Mouse (Mus musculus) spleen, adult 2 months (tissue): Measurements from ENCODE around the gene Klri1. TPM values are rescaled to one million over a fixed set of nuclear protein-coding genes. Genes with fewer than 3 reads are reported as not detected.
"Not testable (repeated sequence)": the region's sequence is repeated elsewhere in the genome, so short reads cannot be mapped to it uniquely, and the experiment has no call there.

Experiments used
- DNase-seq, 2 experiments: peaks; one replicate each; pipeline versions ENCODE4 v3.0.0 to v3.0.0-alpha.2; 2012 to 2021; ENCODE audit warnings: low spot score in 2 of 2, low read depth in 1 of 2
- H3K27ac ChIP-seq: fragments of 200-500 bp; 2 replicates; pipeline ENCODE4 v1.5.1; 2012; ENCODE audit warnings: low read length, inconsistent platforms; ENCODE audit not compliant: insufficient read depth
- H3K27me3 ChIP-seq: fragments of 200-500 bp; 2 replicates; pipeline ENCODE4 v1.6.1; 2012; ENCODE audit warnings: mild to moderate bottlenecking, moderate library complexity, low read length, inconsistent platforms; ENCODE audit not compliant: control insufficient read depth, insufficient read depth
- H3K36me3 ChIP-seq: fragments of 200-500 bp; 2 replicates; pipeline ENCODE4 v1.6.1; 2012; ENCODE audit warnings: mild to moderate bottlenecking, low read length, inconsistent platforms; ENCODE audit not compliant: control insufficient read depth, insufficient read depth
- H3K4me1 ChIP-seq: fragments of 200-500 bp; 2 replicates; pipeline ENCODE4 v1.6.1; 2011; ENCODE audit warnings: inconsistent platforms; ENCODE audit not compliant: control insufficient read depth, insufficient read depth, insufficient read length
- H3K4me3 ChIP-seq: fragments of 200-500 bp; 2 replicates; pipeline ENCODE4 v1.5.1; 2011; ENCODE audit warnings: mild to moderate bottlenecking, inconsistent platforms; ENCODE audit not compliant: insufficient read depth, insufficient read length; ENCODE audit errors: extremely low read depth
- CTCF ChIP-seq: fragments of 200-500 bp; IDR thresholded peaks from 2 replicates; pipeline ENCODE4 v1.5.1; 2011; ENCODE audit warnings: mild to moderate bottlenecking, inconsistent platforms; ENCODE audit not compliant: insufficient read depth, insufficient read length, insufficient replicate concordance; ENCODE audit errors: extremely low read depth
- POLR2A ChIP-seq: fragments of 200-500 bp; IDR thresholded peaks from 2 replicates; pipeline ENCODE4 v1.6.1; 2011; ENCODE audit warnings: low read depth, low read length, inconsistent platforms
- WGBS: fragments of 180-500 bp; shearing (Covaris S2); methylation state at CpG from one replicate; pipeline ENCODE4 v1.1.7; 2018; 5-methylcytosine and 5-hydroxymethylcytosine counted together
- polyA plus RNA-seq: library from polyadenylated mRNA; depleted of rRNA; stranded (reverse); fragments of >200 nt; gene quantifications from 2 replicates; pipeline ENCODE4 v1.2.3, GENCODE M21; 2012; rRNA removed

Klri1 gene
- polyA plus RNA-seq, 1 experiment, result 0.53 TPM

GRCm38 (mm10) chr6:129721390-129721789 is 4.5 kb upstream of the Klri1 start:
- no peak overlapping the region for H3K27ac ChIP-seq
- H3K4me3 ChIP-seq, result no peak overlapping the region
- H3K4me1 ChIP-seq, result no peaks in the 10 kb centered on the region
- DNase-seq, result no peak
- 82% methylated on average over 1 of the region's 1 CpGs for WGBS
- no peaks in the 10 kb centered on the region for H3K27me3 ChIP-seq
- H3K36me3 ChIP-seq, result no peaks in the 10 kb centered on the region
- TF ChIP-seq POLR2A (no peak), CTCF (no peak)

DNA sequence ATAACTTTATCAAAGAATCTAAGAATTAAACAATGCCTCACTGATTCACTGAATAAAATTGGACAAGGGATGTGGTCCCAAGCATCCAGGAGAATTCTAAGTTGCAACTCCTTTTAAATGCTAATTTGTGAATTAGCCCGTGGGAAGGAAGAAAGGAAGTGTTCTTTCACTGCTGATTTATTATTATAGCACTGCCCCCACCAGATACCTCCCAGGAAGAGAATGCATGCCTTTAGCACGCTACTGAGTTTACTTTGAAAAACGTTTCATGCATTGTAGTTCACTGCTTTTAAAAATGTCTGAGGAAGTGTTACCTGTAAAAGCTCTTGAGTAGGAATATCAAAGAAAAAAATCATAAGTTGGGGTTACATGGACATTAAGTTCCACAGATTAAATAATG is 3.6 kb upstream of the Klri1 start:
- no peak for DNase-seq
- WGBS, result 20% methylated on average over 3 of the region's 3 CpGs
- no peak overlapping the region for H3K4me3 ChIP-seq
- H3K4me1 ChIP-seq, result no peaks in the 10 kb centered on the region
- no peak overlapping the region for H3K27ac ChIP-seq
- TF ChIP-seq POLR2A (no peak), CTCF (no peak)
- H3K36me3 ChIP-seq, result no peaks in the 10 kb centered on the region
- no peaks in the 10 kb centered on the region for H3K27me3 ChIP-seq

DNA sequence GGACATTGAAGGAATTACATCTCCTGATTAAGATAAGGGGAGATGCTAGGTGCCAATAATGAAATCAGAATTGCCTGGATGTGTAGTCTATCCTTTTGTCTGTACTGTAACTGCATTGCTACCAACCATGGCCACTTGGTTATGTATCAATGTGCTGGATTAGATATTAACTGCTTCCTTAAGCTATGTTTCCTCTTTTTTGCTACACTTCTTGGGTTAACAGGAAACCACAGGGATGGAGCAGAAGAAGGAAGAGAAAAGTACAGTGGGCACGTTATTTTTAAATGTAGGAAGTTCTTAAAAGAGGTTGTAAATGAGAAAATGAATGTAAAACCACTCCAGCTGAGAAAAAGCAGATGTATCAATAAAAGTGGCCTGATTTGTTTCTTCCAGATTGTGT is 3.4 kb downstream of the Klri1 start:
- no peak for DNase-seq
- H3K4me3 ChIP-seq, result no peak overlapping the region
- 5% methylated on average over 1 of the region's 1 CpGs for WGBS
- H3K36me3 ChIP-seq, result no peaks in the 10 kb centered on the region
- H3K27ac ChIP-seq, result no peak overlapping the region; the same call in 1 of the 2 replicates
- no peaks in the 10 kb centered on the region for H3K4me1 ChIP-seq
- TF ChIP-seq CTCF (no peak), POLR2A (no peak)
- H3K27me3 ChIP-seq, result no peaks in the 10 kb centered on the region

GRCm38 (mm10) chr6:129691436-129691835 is 25.5 kb downstream of the Klri1 start:
- H3K4me1 ChIP-seq, H3K36me3 ChIP-seq, DNase-seq, H3K27me3 ChIP-seq, H3K4me3 ChIP-seq, H3K27ac ChIP-seq: not testable (repeated sequence)
- 83% methylated on average over 10 of the region's 10 CpGs for WGBS

DNA sequence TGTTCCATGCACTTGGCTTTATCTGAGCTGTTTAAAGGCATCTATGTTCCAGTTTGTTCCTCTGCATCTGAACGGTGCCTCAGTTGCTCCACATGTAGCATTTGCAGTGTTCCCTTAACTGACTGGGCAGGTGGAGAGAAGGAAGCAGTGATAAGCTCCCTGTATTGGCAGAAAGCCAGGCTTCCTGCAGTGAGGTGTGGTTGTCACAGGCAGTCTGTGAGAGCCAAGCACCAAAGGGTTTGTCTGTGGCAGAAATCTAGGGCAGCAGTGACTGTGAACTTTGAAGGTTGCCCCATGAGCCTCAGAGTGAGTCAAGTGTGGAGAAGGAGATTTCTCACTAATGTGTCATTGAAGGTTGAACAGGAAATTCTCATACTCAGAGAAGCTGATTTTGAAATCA is 36.6 kb downstream of the Klri1 start:
- Histone ChIP-seq H3K27ac (no peak overlapping the region), H3K4me1 (no peaks in the 10 kb centered on the region), H3K4me3 (no peak overlapping the region), H3K27me3 (no peaks in the 10 kb centered on the region), H3K36me3 (no peaks in the 10 kb centered on the region)
- TF ChIP-seq CTCF (no peak), POLR2A (no peak)
- peak; percentile 7 to 27 for DNase-seq
- 8% methylated on average over 1 of the region's 1 CpGs for WGBS

- 87% methylated on average over 3 of the region's 3 CpGs for WGBS
- no peaks in the 10 kb centered on the region for H3K27me3 ChIP-seq
Measured at GRCm38 (mm10) chr6:129678873-129679272, 38.1 kb downstream of the Klri1 start, which contains the start of gene Klrc1. Klrc1 (minus strand) TSS chr6:129678973.

DNA sequence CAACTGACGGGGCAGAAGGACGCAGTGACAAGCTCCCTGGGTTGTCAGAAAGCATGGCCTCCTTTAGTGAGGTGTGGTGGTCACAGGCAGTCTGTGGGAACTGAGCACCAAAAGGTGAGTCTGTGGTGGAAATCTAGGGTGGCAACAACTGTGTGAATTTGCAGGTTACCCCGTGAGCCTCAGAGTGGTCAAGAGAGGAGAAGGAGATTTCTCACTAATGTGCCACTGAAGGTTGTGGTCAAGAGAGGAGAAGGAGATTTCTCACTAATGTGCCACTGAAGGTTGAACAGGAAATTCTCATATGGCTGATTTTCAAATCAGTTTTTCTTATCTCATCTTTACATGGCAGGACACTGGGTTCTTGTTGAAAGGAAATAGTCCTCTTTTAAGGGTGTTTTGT is 55.6 kb downstream of the Klri1 start:
- H3K27me3 ChIP-seq, DNase-seq, H3K4me1 ChIP-seq, H3K36me3 ChIP-seq, H3K4me3 ChIP-seq, H3K27ac ChIP-seq: not testable (repeated sequence)
- WGBS, result 0% methylated on average over 1 of the region's 3 CpGs

More at GRCm38 (mm10) chr6:129678873-129679272, 38.1 kb downstream of the Klri1 start, which contains the start of gene Klrc1:
- TF ChIP-seq POLR2A (no peak), CTCF (no peak)
- H3K36me3 ChIP-seq, result no peaks in the 10 kb centered on the region
- no peak for DNase-seq
- no peak within 1 kb of the TSS for H3K4me3 ChIP-seq
- H3K4me1 ChIP-seq, result no peaks in the 10 kb centered on the region
- H3K27ac ChIP-seq, result no peak within 1 kb of the TSS

GRCm38 (mm10) chr6:129660589-129660988 is 56.3 kb downstream of the Klri1 start, which contains the start of gene Klrc2:
Klrc2 (minus strand) TSS chr6:129660689.
- H3K36me3 ChIP-seq, H3K27me3 ChIP-seq, H3K4me1 ChIP-seq, DNase-seq, H3K27ac ChIP-seq, H3K4me3 ChIP-seq: not testable (repeated sequence)
- WGBS, result 88% methylated on average over 4 of the region's 4 CpGs

Other genes with a start within 250 kb of the Klri1 start
- gene Olr1, start 210.0 kb downstream of the Klri1 start, polyA plus RNA-seq, result 0.06 and 0.08 TPM in 2 replicates
- not detected in 2 replicates for gene Tmem52b, start 204.6 kb downstream of the Klri1 start, polyA plus RNA-seq
- 17.6 and 19.9 TPM in 2 replicates for gene Gabarapl1, start 184.0 kb downstream of the Klri1 start, polyA plus RNA-seq
- gene Klre1, start 139.2 kb downstream of the Klri1 start, polyA plus RNA-seq, result 1.6 and 2.6 TPM in 2 replicates
- 1.2 and 2.5 TPM in 2 replicates for gene Klrd1, start 125.3 kb downstream of the Klri1 start, polyA plus RNA-seq
- gene Klrk1, start 93.3 kb downstream of the Klri1 start, polyA plus RNA-seq, result 1.1 and 2.1 TPM in 2 replicates
- gene Klrc3, start 73.8 kb downstream of the Klri1 start, polyA plus RNA-seq, result 0.63 and 1.6 TPM in 2 replicates
- gene Klrc2, start 56.4 kb downstream of the Klri1 start, polyA plus RNA-seq, result 0.74 and 0.88 TPM in 2 replicates
- 1.7 and 2.9 TPM in 2 replicates for gene Klrc1, start 38.2 kb downstream of the Klri1 start, polyA plus RNA-seq
- gene Klri2, start 23.4 kb upstream of the Klri1 start, polyA plus RNA-seq, result 0.40 and 0.83 TPM in 2 replicates
- gene Gm156, start 67.1 kb upstream of the Klri1 start, polyA plus RNA-seq, result not detected in 2 replicates
- not detected in 2 replicates for gene Gm17631, start 145.5 kb upstream of the Klri1 start, polyA plus RNA-seq
- gene Klra17, start 159.5 kb upstream of the Klri1 start, polyA plus RNA-seq, result 0.26 and 0.52 TPM in 2 replicates
- gene Klra5, start 200.5 kb upstream of the Klri1 start, polyA plus RNA-seq, result not detected in 2 replicates